Mouse (Mus musculus): ENCODE results near the gene Depdc7.

- TF ChIP-seq GATA1 (IDR thresholded peaks at IDR 0.05; ENCODE audit: borderline replicate concordance, low read length) (no peak), FLI1 (IDR thresholded peaks at IDR 0.05; ENCODE audit: low read length) (no peak)
Measured at GRCm38 (mm10) chr2:104748652-104749183, 6.0 kb upstream of the Depdc7 start.

Measured in megakaryocyte, embryonic 14.5 days (primary cell).